Mouse (Mus musculus) embryonic facial prominence, embryonic 11.5 days (tissue): Measurements from ENCODE around the gene Sema5b. TPM values are rescaled to one million over a fixed set of nuclear protein-coding genes. Genes with fewer than 3 reads are reported as not detected.

Experiments used
- ATAC-seq: fragments of 200-750 bp; cut with Nextera tagmentation; replicated peaks from 2 replicates; pipeline ENCODE4 v1.8.0; 2017; ENCODE audit warnings: low read depth; ENCODE audit not compliant: insufficient number of reproducible peaks, low FRiP score, low TSS enrichment
- DNase-seq: peaks from one replicate; pipeline ENCODE4 v3.0.0-alpha.2; 2015; ENCODE audit warnings: low spot score
- H3K27ac ChIP-seq: fragments of 300-500 bp; sonication (generic); replicated peaks from 2 replicates; pipeline ENCODE4 v1.5.1; 2014; ENCODE audit warnings: mild to moderate bottlenecking, low read depth, low read length, control low read depth
- H3K27me3 ChIP-seq: fragments of 300-500 bp; sonication (generic); 2 replicates; pipeline ENCODE4 v1.6.1; 2014; ENCODE audit warnings: mild to moderate bottlenecking, low read length, moderate library complexity, mixed read lengths; ENCODE audit not compliant: control insufficient read depth, insufficient read depth
- H3K36me3 ChIP-seq: fragments of 300-500 bp; sonication (generic); replicated peaks from 2 replicates; pipeline ENCODE4 v1.6.1; 2014; ENCODE audit warnings: low read depth, mild to moderate bottlenecking, low read length, moderate library complexity, mixed read lengths; ENCODE audit not compliant: control insufficient read depth, insufficient read depth
- H3K4me1 ChIP-seq: fragments of 300-500 bp; sonication (generic); 2 replicates; pipeline ENCODE4 v1.6.1; 2014; ENCODE audit warnings: low read length, mixed read lengths; ENCODE audit not compliant: control insufficient read depth, insufficient read depth
- H3K4me2 ChIP-seq: fragments of 300-500 bp; sonication (generic); 2 replicates; pipeline ENCODE4 v1.6.1; 2014; ENCODE audit warnings: low read depth, mild to moderate bottlenecking, control low read depth, low read length, moderate library complexity
- H3K4me3 ChIP-seq: fragments of 300-500 bp; sonication (generic); 2 replicates; pipeline ENCODE4 v1.5.1; 2014; ENCODE audit warnings: low read depth, low read length, control low read depth
- H3K9ac ChIP-seq: fragments of 300-500 bp; sonication (generic); replicated peaks from 2 replicates; pipeline ENCODE4 v1.6.1; 2014; ENCODE audit warnings: mild to moderate bottlenecking, control low read depth, low read length
- H3K9me3 ChIP-seq: fragments of 300-500 bp; sonication (generic); replicated peaks from 2 replicates; pipeline ENCODE4 v1.6.1; 2016; ENCODE audit warnings: mild to moderate bottlenecking, low read length, inconsistent platforms, mixed read lengths; ENCODE audit not compliant: control insufficient read depth
- WGBS: fragments of 180-500 bp; shearing (Covaris S2); extraction: QIAGEN DNeasy Blood & Tissue Kit; methylation state at CpG from one replicate; pipeline ENCODE4 v1.1.7; 2014; 5-methylcytosine and 5-hydroxymethylcytosine counted together
- polyA plus RNA-seq: library from polyadenylated mRNA; unstranded; fragments of >200 nt; fragmentation: Nextera tagmentation; extraction: Ambion mirVana; gene quantifications from 2 replicates; pipeline ENCODE4 v1.2.1, GENCODE M21; 2014

Gene Sema5b
- polyA plus RNA-seq, 1 experiment from 2014 or later, result 2.9 TPM

DNA sequence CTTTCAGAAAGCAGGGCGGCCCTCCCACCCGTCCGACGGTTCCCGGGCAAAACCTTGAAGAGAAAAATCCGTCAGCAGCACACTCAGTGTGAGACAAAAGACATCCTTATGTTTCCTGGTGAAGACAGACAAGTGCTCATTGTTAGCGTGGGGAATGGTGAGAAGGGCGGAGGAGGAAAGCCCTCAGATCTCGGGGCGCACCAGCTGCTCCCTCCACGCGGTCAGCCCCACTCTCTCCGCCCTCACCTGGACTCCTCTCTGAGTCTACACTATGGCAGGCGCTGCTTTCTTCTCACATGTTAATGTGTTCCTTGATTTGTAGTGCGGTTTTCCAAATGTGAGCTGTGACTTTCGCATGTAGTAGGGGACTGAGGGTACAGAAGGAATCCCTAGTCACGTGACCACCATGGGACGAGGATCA, 47.8 kb downstream of the Sema5b start:
- 9% methylated on average over 18 of the region's 18 CpGs for WGBS
- ATAC-seq (no peak), DNase-seq (peak; percentile 40)
- Histone ChIP-seq H3K4me2 (peak overlapping the region; percentile 21; the same call in 1 of the 2 replicates), H3K4me1 (peaks cover 8% of the 10 kb centered on the region), H3K9ac (no peak overlapping the region), H3K27me3 (no peaks in the 10 kb centered on the region), H3K9me3 (no peaks in the 10 kb centered on the region), H3K36me3 (no peaks in the 10 kb centered on the region), H3K4me3 (no peak overlapping the region), H3K27ac (no peak overlapping the region)

DNA sequence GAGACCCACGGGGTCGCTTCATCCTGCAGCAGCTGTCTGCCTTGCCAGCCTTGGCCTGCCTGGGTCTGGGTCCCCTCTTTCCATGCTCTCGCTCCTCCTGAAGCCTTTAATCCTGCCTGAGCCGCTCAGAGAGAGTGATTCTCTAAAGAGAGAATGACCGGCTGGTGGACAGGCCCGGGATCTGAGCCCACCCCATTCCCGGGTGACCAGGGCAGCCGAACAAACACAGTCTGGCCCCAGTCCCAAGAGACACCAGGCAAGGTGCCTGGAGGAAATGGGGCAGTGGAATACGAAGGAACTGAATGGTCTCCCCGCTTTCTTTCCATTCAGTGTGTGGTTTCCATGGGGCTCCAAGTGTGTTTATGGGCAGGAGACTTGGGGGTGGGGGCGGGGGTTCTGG, 50.8 kb downstream of the Sema5b start:
- Histone ChIP-seq H3K9me3 (no peaks in the 10 kb centered on the region), H3K4me1 (peaks cover 11% of the 10 kb centered on the region), H3K9ac (no peak overlapping the region), H3K27ac (no peak overlapping the region), H3K4me3 (no peak overlapping the region), H3K36me3 (no peaks in the 10 kb centered on the region), H3K27me3 (no peaks in the 10 kb centered on the region), H3K4me2 (no peak overlapping the region)
- WGBS, result 27% methylated on average over 11 of the region's 11 CpGs
- DNase-seq, result no peak
- ATAC-seq, result no peak

DNA sequence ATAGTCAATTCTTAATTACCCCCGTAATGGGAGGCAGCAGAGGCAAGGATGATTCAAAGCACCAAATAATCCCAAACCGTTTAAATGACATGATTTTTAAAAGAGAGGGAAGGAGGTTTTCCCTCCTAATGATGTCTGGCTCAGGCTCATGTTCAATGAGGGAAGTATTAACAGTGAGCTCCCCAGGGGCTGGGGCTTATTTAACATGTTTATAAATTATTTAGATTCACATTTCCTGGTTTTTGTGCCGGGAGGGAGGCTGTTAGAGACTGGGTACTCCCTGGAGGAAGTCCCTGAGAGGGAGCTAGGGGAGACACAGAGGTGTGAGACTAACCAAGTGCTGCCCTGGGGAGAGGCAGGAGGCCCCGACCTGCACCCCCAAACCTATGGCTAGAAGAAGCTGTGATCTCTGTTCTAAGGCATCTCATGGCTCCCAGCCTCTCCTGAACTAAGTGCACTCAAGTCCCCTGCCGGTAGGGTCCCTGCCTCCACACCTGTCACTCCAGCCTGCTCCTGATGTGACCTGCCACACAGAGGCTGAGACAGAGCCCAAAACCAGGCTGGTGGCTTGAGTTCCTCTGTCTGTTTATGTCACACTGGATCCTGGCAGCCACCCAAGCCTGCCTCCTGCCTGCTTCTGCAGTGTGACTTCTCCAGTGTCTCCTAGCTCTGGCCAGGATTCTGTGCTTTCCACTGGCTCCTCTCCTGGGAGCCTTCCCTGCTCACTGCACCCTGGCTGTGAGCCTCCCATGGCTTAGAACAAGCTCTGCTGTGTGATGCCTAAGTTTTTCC, 51.5 kb downstream of the Sema5b start:
- H3K9ac ChIP-seq, result no peak overlapping the region
- H3K27me3 ChIP-seq, result no peaks in the 10 kb centered on the region
- DNase-seq (no peak), ATAC-seq (no peak)
- WGBS, result 27% methylated on average over 5 of the region's 5 CpGs
- H3K36me3 ChIP-seq, result no peaks in the 10 kb centered on the region
- no peaks in the 10 kb centered on the region for H3K9me3 ChIP-seq
- no peak overlapping the region for H3K4me2 ChIP-seq
- H3K27ac ChIP-seq, result no peak overlapping the region
- peaks cover 8% of the 10 kb centered on the region for H3K4me1 ChIP-seq
- H3K4me3 ChIP-seq, result no peak overlapping the region

DNA sequence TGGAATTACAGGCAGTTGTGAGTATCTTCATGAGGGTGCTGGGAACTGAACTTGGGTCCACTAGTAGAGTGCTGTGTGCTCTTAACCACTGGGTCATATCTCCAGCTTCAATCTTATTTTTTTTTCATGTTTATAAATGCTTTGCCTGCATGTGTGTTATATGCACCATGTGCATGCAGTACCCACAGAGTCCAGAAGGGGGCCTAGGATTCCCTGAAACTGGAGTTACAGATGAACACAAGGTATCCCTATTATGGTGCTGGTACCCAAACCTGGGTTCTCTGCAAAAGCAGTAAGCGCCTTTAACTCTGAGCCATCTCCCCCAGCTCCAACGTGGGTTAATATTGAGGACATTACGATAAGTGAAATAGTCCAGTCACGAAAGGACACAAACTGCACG, 52.5 kb downstream of the Sema5b start:
- H3K9me3 ChIP-seq, result no peaks in the 10 kb centered on the region
- H3K27ac ChIP-seq, result no peak overlapping the region

DNA sequence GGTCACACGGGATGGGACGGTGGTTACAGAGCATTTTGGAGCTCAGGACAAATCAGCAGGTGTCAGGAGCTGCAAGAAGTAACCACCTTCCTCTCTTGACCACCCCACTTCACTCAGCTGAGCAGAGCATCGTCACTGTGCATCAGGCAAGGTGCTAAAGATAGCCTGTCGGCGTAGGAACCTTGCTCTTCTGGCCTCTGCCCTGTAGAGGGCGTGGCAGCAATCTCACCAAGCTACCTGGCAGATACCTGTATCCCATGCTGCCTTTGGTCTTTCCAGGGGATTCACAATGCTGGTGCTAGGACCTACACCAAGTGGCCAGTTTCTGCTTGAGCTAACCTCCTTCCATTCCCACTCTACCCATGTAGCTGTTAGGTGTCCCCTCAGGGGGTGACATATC, 55.3 kb downstream of the Sema5b start:
- no peak for DNase-seq
- peaks cover 7% of the 10 kb centered on the region; the same call in 1 of the 2 replicates for H3K4me1 ChIP-seq
- H3K27me3 ChIP-seq, result no peaks in the 10 kb centered on the region
- ATAC-seq, result no peak
- H3K9ac ChIP-seq, result no peak overlapping the region
- H3K4me3 ChIP-seq, result no peak overlapping the region
- H3K9me3 ChIP-seq, result no peaks in the 10 kb centered on the region
- no peak overlapping the region for H3K4me2 ChIP-seq
- H3K27ac ChIP-seq, result 0 out of 2 replicates have a peak overlapping the region, but pooled peaks have one; percentile 2
- no peaks in the 10 kb centered on the region for H3K36me3 ChIP-seq
- 55% methylated on average over 6 of the region's 6 CpGs for WGBS

More for the DNA sequence above, 52.5 kb downstream of the Sema5b start:
- 94% methylated on average over 5 of the region's 5 CpGs for WGBS
- no peak overlapping the region for H3K4me3 ChIP-seq
- ATAC-seq (no peak), DNase-seq (no peak)
- no peaks in the 10 kb centered on the region for H3K36me3 ChIP-seq
- peaks cover 7% of the 10 kb centered on the region; the same call in 1 of the 2 replicates for H3K4me1 ChIP-seq
- no peak overlapping the region for H3K4me2 ChIP-seq
- no peaks in the 10 kb centered on the region for H3K27me3 ChIP-seq
- H3K9ac ChIP-seq, result no peak overlapping the region

DNA sequence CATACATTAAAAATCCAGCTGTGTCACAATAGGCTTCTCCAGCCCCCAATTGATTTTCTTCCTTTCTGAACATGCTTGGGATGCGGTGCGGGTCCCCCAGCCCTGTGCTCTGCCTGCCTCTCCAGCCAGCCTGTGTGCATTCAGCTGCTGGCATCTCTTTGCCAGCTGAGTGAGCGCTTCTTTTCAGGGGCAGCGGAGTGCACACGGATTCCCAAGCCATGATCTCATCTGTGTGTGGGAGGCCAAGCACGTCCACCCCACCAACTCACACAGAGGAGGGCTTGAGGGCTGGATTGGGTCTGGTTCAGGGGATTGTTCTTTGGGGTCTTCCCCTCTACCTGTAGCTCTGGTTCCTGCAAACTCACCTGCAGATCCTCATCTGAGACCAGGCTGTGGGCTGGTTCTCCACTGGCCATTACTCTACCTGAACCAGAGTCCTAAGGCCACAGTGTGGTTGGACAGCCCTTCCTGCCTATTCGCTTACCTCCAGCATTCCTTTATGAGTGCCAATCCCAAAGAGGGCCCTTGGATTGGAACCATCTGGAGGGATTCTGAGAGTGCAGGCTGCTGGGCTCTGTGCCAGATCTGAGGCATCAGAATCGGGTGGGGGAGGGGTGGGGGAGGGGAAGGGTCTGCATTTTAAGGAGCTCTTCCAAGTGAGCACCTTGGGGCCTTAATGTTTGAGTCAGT, 55.9 kb downstream of the Sema5b start:
- 43% methylated on average over 8 of the region's 8 CpGs for WGBS
- no peak overlapping the region for H3K4me2 ChIP-seq
- H3K9ac ChIP-seq, result no peak overlapping the region
- ATAC-seq, result peak; percentile 71
- H3K4me1 ChIP-seq, result peaks cover 5% of the 10 kb centered on the region; the same call in 1 of the 2 replicates
- DNase-seq, result peak; percentile 90
- no peak overlapping the region for H3K4me3 ChIP-seq
- H3K27ac ChIP-seq, result 0 out of 2 replicates have a peak overlapping the region, but pooled peaks have one; percentile 2
- H3K9me3 ChIP-seq, result no peaks in the 10 kb centered on the region
- H3K27me3 ChIP-seq, result no peaks in the 10 kb centered on the region
- H3K36me3 ChIP-seq, result no peaks in the 10 kb centered on the region

DNA sequence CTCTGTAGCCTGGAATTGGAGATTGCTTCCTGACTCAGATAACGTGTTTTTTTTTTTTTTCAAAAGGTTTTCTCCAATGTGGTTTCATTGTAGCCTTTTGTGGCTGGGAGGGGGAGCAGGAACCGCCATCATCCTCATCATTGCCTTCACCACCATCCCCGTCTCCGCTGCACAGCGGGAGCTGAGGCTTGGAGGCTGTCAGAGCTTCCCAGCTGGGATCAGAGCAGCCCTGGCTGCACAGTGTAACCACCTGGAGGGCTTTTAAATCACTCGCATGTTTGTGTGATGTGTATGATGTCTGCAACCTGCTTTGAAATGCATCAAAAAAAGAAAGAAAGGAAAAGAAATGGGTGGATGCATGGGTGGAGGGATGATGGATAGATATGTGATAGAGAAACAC, 57.0 kb downstream of the Sema5b start:
- DNase-seq (no peak), ATAC-seq (no peak)
- H3K9me3 ChIP-seq, result no peaks in the 10 kb centered on the region
- H3K4me1 ChIP-seq, result peaks cover 3% of the 10 kb centered on the region; the same call in 1 of the 2 replicates
- no peaks in the 10 kb centered on the region for H3K27me3 ChIP-seq
- H3K4me2 ChIP-seq, result no peak overlapping the region
- H3K9ac ChIP-seq, result no peak overlapping the region
- 12% methylated on average over 6 of the region's 6 CpGs for WGBS
- H3K27ac ChIP-seq, result no peak overlapping the region
- H3K4me3 ChIP-seq, result no peak overlapping the region
- no peaks in the 10 kb centered on the region for H3K36me3 ChIP-seq

DNA sequence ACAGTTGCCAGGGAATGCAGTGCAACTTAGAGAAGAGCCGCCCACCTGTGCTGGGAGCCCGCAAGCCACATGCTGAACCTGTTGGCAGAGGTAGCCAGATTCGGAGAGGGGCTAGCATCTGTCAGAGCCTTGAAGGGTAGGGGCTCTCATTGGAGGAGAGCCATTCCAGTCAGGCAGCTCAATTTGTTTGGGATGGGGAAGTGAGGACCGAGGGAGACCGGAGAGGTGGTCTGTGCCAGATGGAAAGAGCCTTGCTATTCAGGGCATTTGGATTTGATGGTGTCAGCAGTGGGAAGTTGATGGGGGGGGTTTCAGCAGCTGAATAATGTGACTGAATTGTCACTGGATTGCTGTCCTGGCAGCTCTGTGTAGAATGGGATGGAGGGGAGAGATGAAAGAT, 57.9 kb downstream of the Sema5b start:
- Histone ChIP-seq H3K27ac (no peak overlapping the region), H3K4me1 (peaks cover 3% of the 10 kb centered on the region; the same call in 1 of the 2 replicates)

More for the DNA sequence above, 57.9 kb downstream of the Sema5b start:
- H3K4me2 ChIP-seq, result no peak overlapping the region
- no peak overlapping the region for H3K9ac ChIP-seq
- no peak for ATAC-seq
- no peak for DNase-seq
- no peaks in the 10 kb centered on the region for H3K9me3 ChIP-seq
- 75% methylated on average over 5 of the region's 5 CpGs for WGBS
- H3K4me3 ChIP-seq, result no peak overlapping the region
- no peaks in the 10 kb centered on the region for H3K36me3 ChIP-seq
- no peaks in the 10 kb centered on the region for H3K27me3 ChIP-seq
